Mouse (Mus musculus) ES-E14 (cell line): ENCODE measurements around the gene Nupr1.

ENCODE experiments used
- CHD2 ChIP-seq: IDR thresholded peaks from 2 replicates; pipeline ENCODE4 v1.6.1; 2014; ENCODE audit warnings: mild to moderate bottlenecking, low read depth, low read length, inconsistent platforms
- HCFC1 ChIP-seq: IDR thresholded peaks from 2 replicates; pipeline ENCODE4 v1.6.1; 2012; ENCODE audit warnings: low read length, inconsistent platforms, borderline replicate concordance; ENCODE audit not compliant: insufficient read depth
- MAFK ChIP-seq: IDR thresholded peaks from 2 replicates; pipeline ENCODE4 v1.6.1; 2014; ENCODE audit warnings: mild to moderate bottlenecking, low read depth, low read length, inconsistent platforms; ENCODE audit not compliant: insufficient read depth
- ZNF384 ChIP-seq: IDR thresholded peaks from 2 replicates; pipeline ENCODE4 v1.6.1; 2012; ENCODE audit warnings: low read depth, low read length, inconsistent platforms

DNA sequence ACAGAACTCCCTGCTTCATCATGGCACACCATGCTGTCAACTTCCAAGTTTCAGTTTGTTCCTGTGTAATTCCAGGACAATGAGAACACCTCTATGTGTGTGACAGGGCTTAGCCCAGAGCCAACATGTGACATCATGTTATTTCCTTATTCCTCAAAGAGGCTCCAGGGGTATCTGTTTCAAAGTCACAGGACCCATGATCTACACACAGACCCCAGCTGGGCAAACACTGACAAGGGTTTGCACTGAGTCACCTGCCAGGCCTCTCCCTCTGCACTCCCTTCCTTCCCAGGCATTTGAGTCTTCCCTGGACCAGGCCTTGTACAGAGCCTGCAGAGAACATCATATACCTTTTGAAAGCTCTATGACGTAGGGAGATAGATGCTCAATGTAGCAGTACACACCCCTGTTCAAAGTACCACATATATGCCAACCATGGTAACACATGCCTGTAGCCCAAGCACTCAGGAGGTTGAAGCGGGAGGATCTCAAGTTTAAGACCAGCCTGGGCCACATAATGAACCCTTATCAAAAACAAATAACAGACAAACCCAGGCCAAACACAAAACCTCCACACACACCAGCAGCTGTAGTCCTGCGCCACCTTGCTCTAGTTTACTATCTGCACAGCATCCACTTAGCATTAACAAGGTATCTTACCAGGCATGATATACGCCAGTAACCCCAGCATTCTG, at the start of gene Nupr1:
- TF ChIP-seq ZNF384, result no peak
- TF ChIP-seq MAFK, result no peak
- no peak for TF ChIP-seq HCFC1
- TF ChIP-seq CHD2, result no peak
